ENCODE assay signal across 17 mouse cellular contexts in the genomic region with DNA sequence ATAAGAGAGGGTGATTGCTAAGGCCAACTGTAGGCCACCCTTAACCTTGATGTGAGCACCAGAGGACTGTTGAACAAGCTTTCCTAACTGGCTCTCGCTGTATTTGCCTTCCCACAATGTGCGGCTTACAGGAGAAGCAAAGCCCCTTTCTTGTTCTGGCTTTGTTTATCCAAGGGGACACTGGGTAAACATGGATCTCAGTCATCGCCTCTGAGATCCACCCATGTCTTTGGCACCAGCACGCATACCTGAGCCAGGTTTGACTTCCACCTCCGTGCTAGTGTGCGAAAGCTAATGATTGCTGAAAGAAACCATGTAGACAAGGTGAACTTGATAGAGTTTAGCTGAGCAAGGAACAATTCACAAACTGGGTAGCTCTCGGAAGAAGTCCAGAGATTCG. TPM values are rescaled to one million over a fixed set of nuclear protein-coding genes. Genes with fewer than 3 reads are reported as not detected.
"Had no signal": no experiment of that assay in that cellular context is flagged by ENCODE, and none has a peak within 500 bp of the region (broad histone marks: within the 10 kb centered on the region; RNA-seq: fewer than 3 reads in every experiment).

No protein-coding gene starts in this region.

- H3K4me3 ChIP-seq: liver, embryonic 13.5 days; liver, embryonic 15.5 days; lung, embryonic 15.5 days; megakaryocyte, embryonic 14.5 days; midbrain, embryonic 13.5 days; midbrain, embryonic 15.5 days; neural tube, embryonic 12.5 days had no signal

- H3K9ac ChIP-seq: liver, embryonic 13.5 days; liver, embryonic 15.5 days; liver, postnatal 0 days; lung, embryonic 15.5 days; midbrain, embryonic 13.5 days; midbrain, embryonic 15.5 days; neural tube, embryonic 12.5 days had no signal

- DNase-seq: liver, embryonic 13.5 days; liver, postnatal 0 days; lung, postnatal 14 days; lung, postnatal 36 days; right cerebral cortex, postnatal 14 days; thymus, adult 18-20 months; thymus, postnatal 14 days; thymus, postnatal 36 days had no signal

- H3K36me3 ChIP-seq: liver, embryonic 13.5 days; liver, embryonic 15.5 days; lung, embryonic 15.5 days; midbrain, embryonic 13.5 days; midbrain, embryonic 15.5 days; neural tube, embryonic 12.5 days had no signal

- H3K9me3 ChIP-seq: liver, embryonic 13.5 days; liver, embryonic 15.5 days; lung, embryonic 15.5 days; megakaryocyte, embryonic 14.5 days; midbrain, embryonic 13.5 days; midbrain, embryonic 15.5 days; neural tube, embryonic 12.5 days had no signal

- H3K27me3 ChIP-seq: liver, embryonic 13.5 days; liver, embryonic 15.5 days; lung, embryonic 15.5 days; midbrain, embryonic 13.5 days; midbrain, embryonic 15.5 days; neural tube, embryonic 12.5 days had no signal

- H3K4me1 ChIP-seq: liver, embryonic 13.5 days; liver, embryonic 15.5 days; lung, embryonic 15.5 days; megakaryocyte, embryonic 14.5 days; midbrain, embryonic 13.5 days; midbrain, embryonic 15.5 days; neural tube, embryonic 12.5 days had no signal

- H3K27ac ChIP-seq: liver, embryonic 13.5 days; liver, embryonic 15.5 days; lung, embryonic 15.5 days; macrophage; midbrain, embryonic 13.5 days; midbrain, embryonic 15.5 days; neural tube, embryonic 12.5 days had no signal

- ATAC-seq: liver, postnatal 0 days; midbrain, embryonic 13.5 days; midbrain, embryonic 15.5 days had no signal

- H3K4me2 ChIP-seq: liver, embryonic 11.5 days; liver, embryonic 13.5 days; liver, embryonic 15.5 days; lung, embryonic 15.5 days; midbrain, embryonic 11.5 days; midbrain, embryonic 13.5 days; midbrain, embryonic 15.5 days; neural tube, embryonic 12.5 days had no signal

RNA-seq across cellular contexts. Expression of gene Ildr1, which starts 49.8 kb away (rescaled TPM):
- polyA plus RNA-seq: liver, embryonic 11.5 days; macrophage; midbrain, embryonic 13.5 days; neural tube, embryonic 12.5 days had no signal
